Mouse (Mus musculus) heart, postnatal 0 days (tissue): ENCODE data around the gene Eme2.

Experiments
- CTCF ChIP-seq: IDR thresholded peaks from 2 replicates; pipeline ENCODE4 v1.5.1; 2016; ENCODE audit warnings: antibody characterized with exemption, control low read depth, low read depth
- EP300 ChIP-seq: IDR thresholded peaks from 2 replicates; pipeline ENCODE4 v1.6.1; 2016; ENCODE audit warnings: antibody characterized with exemption, low read depth

GRCm38 (mm10) chr17:24858967-24859366 is 35.9 kb downstream of the Eme2 start:
- no peak for TF ChIP-seq CTCF
- no peak for TF ChIP-seq EP300
